Mouse (Mus musculus): ENCODE results near the gene Tmem117.
A peak's percentile ranks its signal among the peaks of the same experiment; 100 is the strongest.

Tmem117 gene

GRCm38 (mm10) chr15:94649071-94649765 is 20.2 kb downstream of the Tmem117 start:
- no peak for DNase-seq

GRCm38 (mm10) chr15:94649766-94650120 is 20.7 kb downstream of the Tmem117 start:
- DNase-seq = no peak

DNA sequence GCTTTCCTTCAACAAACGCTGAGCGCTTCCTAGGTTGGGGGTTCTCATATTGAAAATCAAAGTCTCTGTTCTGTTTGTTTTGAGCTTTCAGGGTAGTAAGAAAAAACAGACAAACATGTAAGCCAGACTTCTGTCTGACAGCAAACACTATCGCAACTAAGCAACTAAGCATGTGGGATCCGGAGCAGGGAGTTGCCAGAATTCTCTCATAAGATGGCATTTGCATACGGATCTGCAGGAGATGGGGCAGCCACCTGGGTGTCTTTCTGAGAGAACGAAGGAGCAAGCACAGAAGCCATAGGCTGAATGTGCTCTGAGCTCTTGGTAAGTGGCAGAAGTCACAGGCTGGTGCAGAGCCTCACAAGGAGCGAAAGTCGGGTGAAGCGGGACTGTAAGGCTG is 22.3 kb downstream of the Tmem117 start:
- DNase-seq = no peak

DNA sequence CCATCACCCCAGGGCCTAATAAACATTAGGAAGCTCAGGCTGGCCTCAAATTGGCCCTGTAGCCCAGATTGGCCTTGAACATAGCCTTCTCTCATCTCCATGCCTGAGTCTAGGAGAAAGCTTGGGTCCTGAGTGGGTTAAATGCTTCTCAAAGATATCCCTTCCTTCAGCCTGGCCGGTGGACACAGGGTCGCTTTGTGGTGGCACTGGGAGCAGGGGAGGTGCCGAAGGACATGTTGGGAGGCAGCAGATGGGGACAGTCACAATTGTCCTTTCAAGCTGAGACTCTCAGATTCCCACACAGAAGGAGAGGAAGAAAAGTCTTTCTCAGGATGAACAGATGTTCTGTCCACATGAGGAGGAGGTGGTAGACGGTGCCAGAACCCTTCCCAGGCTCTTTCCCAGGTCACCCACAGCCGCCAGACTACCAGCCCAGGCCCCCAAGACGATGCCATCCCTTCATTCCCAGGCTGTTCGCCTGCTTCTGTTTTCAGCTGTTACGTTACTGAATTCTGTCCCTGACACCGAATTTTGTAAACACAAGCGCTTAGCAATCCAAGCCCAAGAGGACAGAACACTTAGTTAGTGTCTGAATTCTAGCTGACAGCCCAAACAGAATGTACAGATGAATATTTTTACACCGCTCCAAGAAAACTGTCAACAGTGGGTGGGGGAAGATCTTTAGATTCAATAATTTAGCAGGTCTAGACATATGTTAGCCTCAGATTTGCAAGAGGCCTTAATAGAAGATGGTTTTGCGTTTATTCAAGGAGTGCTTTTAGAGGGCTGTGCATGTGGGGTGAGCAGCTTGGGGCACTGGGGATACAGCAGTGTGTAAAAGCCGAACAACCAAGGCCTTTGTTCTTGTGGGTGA is 23.2 kb downstream of the Tmem117 start:
- DNase-seq = no peak

DNA sequence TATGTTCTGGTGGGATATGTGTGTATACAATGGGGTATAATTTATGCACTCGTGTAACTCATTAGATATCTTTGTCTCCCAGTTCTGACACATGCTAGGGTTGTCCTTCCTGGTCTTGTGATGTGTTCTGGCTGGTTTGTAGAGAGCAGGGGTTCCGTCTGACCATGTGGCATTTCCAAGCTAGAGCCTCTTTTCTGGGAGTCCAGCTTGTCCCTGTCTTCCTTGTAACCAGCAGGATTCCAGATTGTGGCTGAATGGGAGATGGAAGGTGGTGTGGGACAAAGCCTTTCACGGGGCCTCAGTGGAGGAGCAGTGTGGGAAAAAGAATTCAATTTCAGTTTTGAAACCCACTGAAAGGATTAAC is 23.8 kb downstream of the Tmem117 start:
- DNase-seq = no peak

DNA sequence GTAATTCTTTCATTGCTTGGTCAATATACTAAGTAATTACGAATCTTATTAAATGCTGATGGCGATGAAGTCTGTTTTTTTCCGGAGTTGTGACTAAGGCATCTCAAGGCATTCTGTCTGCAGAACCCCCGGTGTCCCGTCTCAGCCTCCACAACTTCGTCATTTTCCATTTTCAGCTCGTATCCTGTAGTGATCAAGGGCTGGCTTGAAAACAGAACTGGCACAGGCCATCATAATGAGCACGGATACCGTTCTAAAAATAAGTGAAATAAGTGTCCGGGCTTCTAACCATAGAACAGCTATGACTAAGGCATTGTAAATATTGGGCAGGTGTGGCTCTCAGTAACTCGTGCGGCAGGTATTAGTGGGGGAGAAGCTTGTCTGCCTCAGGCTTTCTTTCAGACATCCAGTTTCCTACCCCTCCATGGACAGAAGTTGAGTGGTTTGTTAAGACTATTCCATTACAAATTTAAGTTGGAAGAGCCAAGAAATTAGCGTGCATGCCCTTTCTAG is 26.8 kb downstream of the Tmem117 start:
- no peak for DNase-seq

DNA sequence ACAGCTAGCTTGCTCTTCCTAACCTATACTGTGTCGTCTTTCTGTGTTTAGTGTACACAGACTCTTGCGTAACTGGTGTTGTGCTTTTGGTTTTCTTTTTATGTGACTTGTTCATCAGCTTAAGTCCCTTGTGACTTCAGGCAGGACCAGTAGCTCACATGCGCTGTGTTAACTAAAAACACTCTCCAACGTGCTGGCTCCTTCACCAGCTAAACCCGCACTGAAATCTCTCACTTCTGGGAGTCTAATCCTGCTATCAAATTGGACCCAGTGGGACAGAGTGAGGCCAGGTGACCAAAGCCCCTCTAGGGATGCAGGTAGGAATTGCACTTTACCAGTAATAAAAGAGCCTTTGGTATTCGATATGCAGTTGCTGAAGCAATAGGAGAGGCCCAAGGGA is 28.9 kb downstream of the Tmem117 start:
- no peak for DNase-seq

DNA sequence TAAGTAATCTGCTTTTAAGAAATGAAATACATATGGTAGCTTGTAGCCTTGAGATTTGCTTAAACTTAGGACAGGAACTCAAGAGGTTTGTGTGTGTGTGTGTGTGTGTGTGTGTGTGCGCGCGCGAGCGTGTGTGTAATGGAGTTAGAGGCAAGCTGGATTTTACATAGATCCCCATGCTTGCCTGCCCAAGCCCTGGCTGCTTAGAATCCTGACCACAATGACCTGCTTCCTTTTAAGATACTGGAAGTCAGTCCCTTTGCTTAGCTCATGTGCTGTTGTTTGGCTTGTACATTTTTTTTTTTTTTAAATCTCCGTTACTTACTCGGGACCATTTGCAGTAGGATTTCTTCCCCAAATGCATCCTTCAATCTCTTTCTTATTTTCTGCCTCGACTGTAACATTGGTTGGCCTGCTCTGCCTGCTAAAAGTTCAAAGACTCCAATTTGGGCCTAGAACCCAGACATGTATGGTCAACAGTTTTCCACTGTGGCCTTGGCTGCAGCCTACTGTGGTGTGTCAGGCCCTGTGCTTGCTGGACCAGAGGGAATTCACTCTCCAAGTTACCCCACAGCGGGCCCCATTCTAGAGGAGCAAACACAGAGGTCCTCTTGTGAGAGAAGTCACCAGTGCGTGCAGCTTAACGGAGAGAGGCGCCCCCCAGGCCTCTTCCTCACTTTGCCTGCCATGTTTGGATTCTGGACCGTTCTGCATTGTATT is 29.5 kb downstream of the Tmem117 start:
- no peak for DNase-seq

DNA sequence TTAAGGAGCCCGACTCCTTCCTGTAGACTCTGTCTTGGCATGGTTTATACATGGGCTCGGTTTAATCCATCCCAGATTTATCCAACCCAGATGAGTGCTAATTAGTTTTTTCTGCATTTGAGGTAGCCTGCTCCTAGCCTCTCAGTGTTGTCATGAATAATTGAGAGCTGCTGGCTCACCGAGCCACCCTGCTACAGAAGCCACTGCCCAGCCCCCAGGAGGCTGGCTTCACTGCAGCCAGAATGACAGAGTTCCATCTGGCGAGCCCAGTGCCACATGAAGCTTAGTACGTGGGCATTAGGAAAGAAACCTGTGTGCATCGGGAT is 30.0 kb downstream of the Tmem117 start:
- DNase-seq = no peak

GRCm38 (mm10) chr15:94660913-94661312 is 31.9 kb downstream of the Tmem117 start:
- no peak for DNase-seq

DNA sequence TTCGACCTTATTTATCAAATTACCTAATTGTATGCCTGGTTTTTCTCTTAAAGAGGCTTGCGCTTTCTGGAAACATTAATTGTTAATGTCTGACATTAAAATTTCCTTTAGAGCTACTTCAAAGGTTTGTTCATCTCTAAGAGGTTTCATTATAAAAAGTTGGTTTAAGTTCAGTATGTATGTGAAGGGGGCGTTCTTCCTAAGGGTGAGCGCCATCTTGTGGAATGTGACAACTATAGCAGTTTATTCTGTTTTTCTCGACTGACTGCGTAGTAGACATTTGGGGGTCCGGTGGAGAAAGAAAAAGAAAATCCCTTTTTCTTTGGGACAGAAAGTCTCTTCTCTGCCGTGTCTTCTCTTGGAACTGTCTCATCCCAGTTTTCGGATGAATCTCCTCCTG is 32.4 kb downstream of the Tmem117 start:
- no peak for DNase-seq

GRCm38 (mm10) chr15:94664612-94665011 is 35.6 kb downstream of the Tmem117 start:
- DNase-seq = no peak

GRCm38 (mm10) chr15:94681135-94681534 is 52.1 kb downstream of the Tmem117 start:
- DNase-seq = no peak

DNA sequence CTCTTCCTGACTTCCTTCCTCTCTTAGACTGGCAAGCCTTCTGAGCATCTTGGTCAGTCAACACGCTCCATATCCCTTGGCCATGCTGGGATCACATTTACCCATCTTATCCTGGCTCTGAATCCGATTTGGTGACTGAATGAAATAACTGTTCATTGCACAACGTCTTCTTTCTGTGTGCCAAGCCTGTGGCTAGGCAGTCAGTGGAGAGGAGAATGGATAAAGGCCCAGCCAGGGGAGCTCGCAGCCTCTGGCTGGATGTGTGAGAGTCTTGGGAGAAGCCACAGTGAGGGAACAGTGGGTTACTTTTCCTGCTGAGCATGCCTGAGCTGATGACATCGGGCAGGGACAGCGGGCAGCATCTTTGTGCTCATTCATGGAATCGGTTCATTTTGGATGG is 55.2 kb downstream of the Tmem117 start:
- DNase-seq = no peak

DNA sequence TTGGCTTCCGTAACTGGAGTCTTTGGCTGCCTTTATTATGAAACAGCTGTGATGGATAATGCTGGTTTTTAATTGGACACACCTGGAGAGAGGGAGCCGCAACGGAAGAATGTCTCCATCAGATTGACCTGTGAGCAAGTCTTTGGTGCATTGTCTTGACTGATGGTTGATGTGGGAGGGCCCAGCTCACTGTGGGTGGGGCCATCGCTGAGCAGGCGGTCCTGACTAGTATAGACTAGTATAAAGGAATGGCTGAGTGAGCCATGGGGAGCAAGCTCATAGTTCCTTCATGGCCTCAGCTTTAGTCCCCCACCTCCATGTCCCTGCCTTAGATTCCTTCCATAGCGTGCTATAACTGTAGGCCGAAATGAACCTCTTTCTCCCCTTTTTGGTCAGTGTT is 58.1 kb downstream of the Tmem117 start:
- no peak for DNase-seq

GRCm38 (mm10) chr15:94687629-94688028 is 58.6 kb downstream of the Tmem117 start:
- no peak for DNase-seq

DNA sequence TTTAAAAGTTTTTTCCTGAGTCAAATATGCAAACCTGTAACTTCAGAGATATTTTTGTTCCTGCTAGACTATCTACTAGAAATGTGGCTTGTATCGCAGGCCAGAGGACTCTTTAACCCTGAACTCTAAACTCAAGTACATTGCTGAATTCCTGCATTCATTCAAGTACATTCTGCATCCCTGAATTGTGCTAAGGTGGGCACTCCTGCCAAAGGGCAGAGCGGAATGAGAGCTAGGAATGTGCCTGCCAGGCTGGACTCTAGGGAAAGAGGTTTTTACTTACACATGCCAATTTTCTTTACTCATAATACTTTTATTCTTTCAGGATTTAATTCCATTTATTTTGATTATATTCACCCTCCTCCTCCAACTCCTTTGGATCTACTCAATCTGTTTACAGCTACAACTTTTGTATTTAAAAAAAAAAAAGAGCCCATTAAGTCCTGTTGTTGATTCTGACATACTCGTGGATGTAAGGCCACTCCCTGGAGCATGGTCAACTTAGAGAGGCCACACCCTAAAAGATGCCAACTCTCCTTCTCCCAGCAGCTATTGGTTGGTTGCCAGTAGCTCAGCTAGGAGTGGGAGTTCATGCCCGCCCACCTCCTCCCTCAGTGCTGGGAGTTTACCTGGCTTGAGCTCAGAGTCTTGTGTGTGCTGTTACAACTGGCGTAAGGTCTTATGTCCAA is 60.3 kb downstream of the Tmem117 start:
- DNase-seq = no peak

DNA sequence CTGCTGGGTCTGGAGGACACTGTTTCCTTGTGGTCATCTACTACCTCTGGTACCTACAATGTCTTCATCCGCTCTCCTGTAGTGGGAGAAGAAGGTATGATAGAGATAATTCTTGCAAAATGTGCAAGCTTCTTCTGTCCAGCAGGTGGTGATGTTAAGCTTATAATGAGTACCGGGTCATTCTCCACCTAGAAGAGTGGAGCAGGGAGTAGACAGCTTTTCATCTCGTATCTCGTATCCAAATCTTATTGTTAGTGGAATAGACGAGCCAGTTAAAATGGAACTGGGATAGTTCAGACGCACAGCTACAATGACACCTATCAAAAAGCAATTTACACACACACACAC is 60.8 kb downstream of the Tmem117 start:
- no peak for DNase-seq

DNA sequence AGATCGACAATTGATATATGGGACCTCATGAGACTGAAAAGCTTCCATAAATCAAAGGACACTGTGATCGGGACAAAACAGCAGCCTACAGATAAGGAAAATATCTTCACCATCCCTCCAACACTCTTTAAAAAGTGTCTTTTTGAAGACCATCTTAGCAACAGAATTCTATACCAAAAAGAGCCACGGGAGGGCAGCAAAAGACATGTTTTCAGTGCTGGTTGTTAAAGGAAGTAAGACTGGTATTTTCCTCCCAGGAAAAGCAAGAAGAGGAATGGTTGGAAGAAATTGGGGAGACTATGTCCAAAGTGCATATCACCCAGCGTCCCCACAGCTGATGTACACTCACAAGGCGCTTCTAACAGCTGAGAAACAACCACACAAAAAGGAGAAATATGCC is 93.7 kb downstream of the Tmem117 start:
- peak; percentile 28 for DNase-seq

DNA sequence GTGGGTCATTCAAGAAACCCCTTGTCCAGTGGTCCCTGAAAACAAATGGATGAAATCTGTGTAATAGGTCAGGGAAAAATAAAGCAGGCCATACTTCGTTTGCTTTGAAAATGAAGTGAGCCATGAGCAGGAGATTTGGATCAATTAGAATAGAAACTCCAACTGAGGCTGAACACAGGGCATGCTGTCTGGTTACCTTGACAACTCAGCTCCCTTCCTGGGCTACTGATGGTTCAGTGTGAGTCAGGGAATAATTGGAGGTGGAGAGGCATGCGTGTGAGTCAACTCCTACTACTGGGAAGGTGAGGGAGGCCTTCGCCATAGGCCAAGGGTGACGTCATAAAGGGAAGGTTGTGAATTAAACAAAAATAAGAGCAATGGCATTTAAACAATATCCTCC is 103.1 kb downstream of the Tmem117 start:
- no peak for DNase-seq

- no peak for DNase-seq
These were observed 140.2 kb downstream of the Tmem117 start for GRCm38 (mm10) chr15:94769227-94769626.

- DNase-seq = no peak
These were observed 142.0 kb downstream of the Tmem117 start for GRCm38 (mm10) chr15:94770832-94771578.

DNA sequence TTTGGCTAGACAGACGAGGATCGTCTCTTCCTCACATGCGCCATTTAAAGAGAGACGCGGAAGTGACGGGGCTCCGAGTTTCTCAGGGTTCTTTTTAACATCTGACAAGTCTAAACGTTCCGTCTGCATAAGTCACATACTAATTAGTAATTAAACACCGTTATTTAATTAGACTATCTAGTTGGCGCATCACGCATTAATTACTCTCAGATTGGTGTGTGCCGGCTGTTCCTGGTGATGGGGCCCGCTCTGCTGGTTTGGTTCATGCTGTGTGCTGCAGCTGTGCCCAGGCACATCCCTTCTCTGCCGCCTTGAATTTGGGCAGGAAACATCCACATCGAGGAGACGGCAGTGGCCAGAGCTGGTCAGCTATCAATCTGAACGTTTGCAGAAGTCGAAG is 142.7 kb downstream of the Tmem117 start:
- DNase-seq = no peak

All from thymus, postnatal 4 days (tissue).